Mouse (Mus musculus) kidney, adult 2 months (tissue): ENCODE results near the gene Ppp1r1b. TPM values are rescaled to one million over a fixed set of nuclear protein-coding genes. Genes with fewer than 3 reads are reported as not detected.

Experiments
- DNase-seq: peaks from one replicate; pipeline ENCODE4 v3.0.0; 2021
- H3K27ac ChIP-seq: fragments of 200-500 bp; 2 replicates; pipeline ENCODE4 v1.5.1; 2012; ENCODE audit warnings: low read depth, low read length, control low read depth, inconsistent platforms; ENCODE audit not compliant: insufficient read depth
- H3K27me3 ChIP-seq: fragments of 200-500 bp; replicated peaks from 2 replicates; pipeline ENCODE4 v1.6.1; 2012; ENCODE audit warnings: mild to moderate bottlenecking, moderate library complexity, low read length, inconsistent platforms; ENCODE audit not compliant: control insufficient read depth, insufficient read depth
- H3K36me3 ChIP-seq: fragments of 200-500 bp; 2 replicates; pipeline ENCODE4 v1.6.1; 2012; ENCODE audit warnings: mild to moderate bottlenecking, moderate library complexity, low read length, inconsistent platforms; ENCODE audit not compliant: control insufficient read depth, insufficient read depth
- H3K4me1 ChIP-seq: fragments of 200-500 bp; 2 replicates; pipeline ENCODE4 v1.6.1; 2011; ENCODE audit warnings: low read length; ENCODE audit not compliant: control insufficient read depth, insufficient read depth
- H3K4me3 ChIP-seq: fragments of 200-500 bp; 2 replicates; pipeline ENCODE4 v1.5.1; 2011; ENCODE audit warnings: mild to moderate bottlenecking, low read depth, low read length, control low read depth; ENCODE audit not compliant: insufficient read depth
- CTCF ChIP-seq: fragments of 200-500 bp; conservative IDR thresholded peaks from 2 replicates; pipeline ENCODE4 v1.5.1; 2011; ENCODE audit warnings: low read depth, mild to moderate bottlenecking, control low read depth, low read length, moderate library complexity, mixed read lengths; ENCODE audit not compliant: insufficient read depth, insufficient read length
- POLR2A ChIP-seq: fragments of 200-500 bp; IDR thresholded peaks from one replicate; pipeline ENCODE4 v1.6.1; 2011; ENCODE audit warnings: low read depth, low read length, control low read depth
- WGBS: fragments of 180-500 bp; shearing (Covaris S2); methylation state at CpG from one replicate; pipeline ENCODE4 v1.1.7; 2018; 5-methylcytosine and 5-hydroxymethylcytosine counted together
- polyA plus RNA-seq: library from polyadenylated mRNA; depleted of rRNA; stranded (reverse); fragments of >200 nt; gene quantifications from 2 replicates; pipeline ENCODE4 v1.2.3, GENCODE M21; 2012

Gene Ppp1r1b
- polyA plus RNA-seq, 1 experiment, result 94.6 TPM

- H3K27me3 ChIP-seq, result no peaks in the 10 kb centered on the region
- no peak for TF ChIP-seq POLR2A
- H3K4me3 ChIP-seq, result no peak overlapping the region
- peaks cover 11% of the 10 kb centered on the region for H3K4me1 ChIP-seq
- H3K36me3 ChIP-seq, result no peaks in the 10 kb centered on the region
- no peak for DNase-seq
- WGBS, result 83% methylated on average over 12 of the region's 12 CpGs
- H3K27ac ChIP-seq, result no peak overlapping the region
Measured at GRCm38 (mm10) chr11:98390141-98390540, 41.9 kb downstream of the Ppp1r1b start.

DNA sequence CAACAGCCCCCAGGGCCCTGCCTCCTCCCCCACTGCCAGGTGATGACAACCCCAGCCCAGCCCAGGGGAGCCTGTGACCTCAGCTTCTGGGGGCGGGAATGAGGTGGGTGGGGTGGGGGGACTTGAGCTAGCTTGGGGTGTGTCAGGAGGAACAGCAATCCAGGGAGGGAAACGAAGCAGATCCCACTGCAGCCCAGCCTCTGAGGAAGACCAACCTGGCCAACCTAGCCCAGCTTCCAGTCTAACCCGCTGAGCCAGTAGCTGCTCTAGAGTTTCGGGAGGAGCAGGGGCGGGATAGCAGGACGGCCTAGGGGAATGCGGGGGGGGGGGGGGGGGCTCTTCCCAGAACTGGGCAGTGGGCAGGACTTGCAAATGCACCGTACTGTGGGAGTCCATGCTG lies 43.8 kb downstream of the Ppp1r1b start:
- Histone ChIP-seq H3K27me3 (no peaks in the 10 kb centered on the region), H3K27ac (no peak overlapping the region), H3K4me3 (no peak overlapping the region), H3K4me1 (peaks cover 13% of the 10 kb centered on the region), H3K36me3 (no peaks in the 10 kb centered on the region)
- DNase-seq, result no peak
- no peak for TF ChIP-seq POLR2A
- no peak for TF ChIP-seq CTCF
- 54% methylated on average over 7 of the region's 8 CpGs for WGBS

GRCm38 (mm10) chr11:98392645-98393044 lies 44.4 kb downstream of the Ppp1r1b start:
- no peaks in the 10 kb centered on the region for H3K36me3 ChIP-seq
- no peak for TF ChIP-seq CTCF
- no peak for TF ChIP-seq POLR2A
- no peaks in the 10 kb centered on the region for H3K27me3 ChIP-seq
- H3K4me3 ChIP-seq, result no peak overlapping the region
- H3K4me1 ChIP-seq, result peaks cover 13% of the 10 kb centered on the region
- H3K27ac ChIP-seq, result no peak overlapping the region
- DNase-seq, result no peak
- 94% methylated on average over 4 of the region's 4 CpGs for WGBS

DNA sequence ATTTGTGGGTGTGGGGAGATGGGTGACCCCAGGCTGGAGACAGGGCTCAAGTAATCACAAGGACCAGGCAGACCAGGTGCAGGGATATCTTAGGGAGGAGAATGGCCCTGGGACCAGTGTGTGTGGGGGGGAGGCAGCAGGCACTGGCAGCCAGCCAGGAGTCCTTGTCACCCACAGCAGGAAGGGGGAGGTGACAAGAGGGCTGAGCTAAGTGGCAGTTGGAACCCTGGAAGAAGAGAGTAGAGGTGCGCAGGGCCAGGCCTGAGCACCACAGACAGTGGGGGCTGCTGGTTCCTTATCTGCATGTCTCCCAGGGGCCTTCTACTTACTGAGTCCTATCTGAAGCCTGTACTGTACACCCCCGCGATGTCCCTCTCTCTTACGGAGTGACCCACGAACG lies 45.1 kb downstream of the Ppp1r1b start:
- H3K27ac ChIP-seq, result no peak overlapping the region
- no peaks in the 10 kb centered on the region for H3K36me3 ChIP-seq
- peaks cover 13% of the 10 kb centered on the region for H3K4me1 ChIP-seq
- no peak overlapping the region for H3K4me3 ChIP-seq
- no peaks in the 10 kb centered on the region for H3K27me3 ChIP-seq
- no peak for DNase-seq
- TF ChIP-seq CTCF (no peak), POLR2A (no peak)
- 78% methylated on average over 6 of the region's 6 CpGs for WGBS

DNA sequence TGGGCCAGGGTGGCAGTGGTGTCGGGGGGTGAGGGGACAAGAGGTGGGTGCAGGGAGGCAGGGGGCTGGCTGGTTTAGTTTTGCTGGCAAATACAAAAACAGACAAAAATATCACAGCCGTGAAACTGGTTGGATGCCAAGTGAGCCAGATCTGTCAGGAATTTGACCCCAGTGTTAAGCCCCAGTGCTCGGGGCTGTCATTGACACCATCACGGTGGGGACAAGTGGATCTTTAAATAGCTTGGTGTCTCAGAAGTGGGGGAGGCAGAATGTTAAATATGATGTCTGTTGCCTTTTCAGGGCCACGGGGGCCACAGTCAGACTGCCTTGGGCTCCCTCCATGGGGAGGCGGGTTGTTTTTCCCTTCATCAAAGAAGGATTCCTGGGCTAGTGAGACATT lies 46.1 kb downstream of the Ppp1r1b start:
- 32% methylated on average over 6 of the region's 6 CpGs for WGBS
- no peaks in the 10 kb centered on the region for H3K27me3 ChIP-seq
- no peaks in the 10 kb centered on the region for H3K36me3 ChIP-seq
- DNase-seq, result peak; percentile 58
- H3K4me1 ChIP-seq, result peaks cover 13% of the 10 kb centered on the region
- no peak overlapping the region for H3K4me3 ChIP-seq
- TF ChIP-seq CTCF (no peak), POLR2A (no peak)
- H3K27ac ChIP-seq, result no peak overlapping the region

DNA sequence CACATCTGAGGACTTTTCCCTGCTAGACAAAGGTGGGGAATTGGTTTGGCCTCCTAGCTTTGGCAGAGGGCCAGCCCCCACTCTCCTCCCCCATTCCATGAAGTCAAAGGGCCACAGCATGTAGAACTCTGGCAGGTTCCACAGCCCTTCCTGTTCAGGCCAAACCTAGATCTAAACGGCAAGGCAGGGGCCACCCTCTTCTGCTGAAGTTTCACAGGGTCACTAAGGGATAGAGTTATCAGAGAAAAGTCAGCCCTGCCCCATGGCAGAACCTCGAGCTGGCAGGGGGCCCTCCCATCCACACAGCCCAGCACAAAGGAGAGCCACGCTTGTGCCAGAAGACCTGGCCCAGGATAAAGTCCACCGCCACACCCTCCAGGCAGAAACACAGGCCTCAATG lies 46.8 kb downstream of the Ppp1r1b start:
- H3K27ac ChIP-seq, result peak overlapping the region; percentile 70
- TF ChIP-seq POLR2A (no peak), CTCF (no peak)
- peak; percentile 87 for DNase-seq

DNA sequence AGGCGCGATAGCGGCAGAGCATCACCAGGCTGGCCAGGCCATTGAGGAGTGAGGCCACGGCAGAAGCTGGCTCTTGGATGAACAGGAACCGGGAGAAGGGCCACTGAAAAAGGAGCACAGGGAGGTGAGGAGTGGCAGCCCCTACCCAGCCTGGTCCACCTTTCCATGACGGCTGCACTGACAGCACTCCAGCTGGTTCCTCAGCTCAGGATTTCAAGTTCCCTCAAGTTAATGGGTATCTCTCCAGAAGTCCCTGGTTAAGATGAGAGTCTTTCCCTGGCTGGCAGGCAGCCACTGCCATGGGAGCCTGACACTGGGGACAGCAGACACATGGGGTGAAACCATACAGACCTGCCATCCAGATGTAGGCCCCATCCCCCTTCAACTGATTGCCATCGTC lies 49.7 kb downstream of the Ppp1r1b start:
- no peak for DNase-seq
- 87% methylated on average over 7 of the region's 7 CpGs for WGBS
- H3K27me3 ChIP-seq, result no peaks in the 10 kb centered on the region
- no peaks in the 10 kb centered on the region for H3K36me3 ChIP-seq
- no peak for TF ChIP-seq POLR2A
- TF ChIP-seq CTCF, result no peak
- no peak overlapping the region for H3K27ac ChIP-seq
- peaks cover 24% of the 10 kb centered on the region for H3K4me1 ChIP-seq
- H3K4me3 ChIP-seq, result no peak overlapping the region

More for the DNA sequence above, 46.8 kb downstream of the Ppp1r1b start:
- H3K4me1 ChIP-seq, result peaks cover 18% of the 10 kb centered on the region
- H3K36me3 ChIP-seq, result no peaks in the 10 kb centered on the region
- 21% methylated on average over 4 of the region's 4 CpGs for WGBS
- H3K4me3 ChIP-seq, result no peak overlapping the region
- no peaks in the 10 kb centered on the region for H3K27me3 ChIP-seq
